Mouse (Mus musculus) forelimb bud, embryonic 11.5 days (tissue): ENCODE measurements around the gene Rbm20.

ENCODE experiments used
- DNase-seq: peaks from one replicate; pipeline ENCODE4 v3.0.0-alpha.2; 2012; ENCODE audit warnings: low read depth, low spot score

Rbm20 gene

DNA sequence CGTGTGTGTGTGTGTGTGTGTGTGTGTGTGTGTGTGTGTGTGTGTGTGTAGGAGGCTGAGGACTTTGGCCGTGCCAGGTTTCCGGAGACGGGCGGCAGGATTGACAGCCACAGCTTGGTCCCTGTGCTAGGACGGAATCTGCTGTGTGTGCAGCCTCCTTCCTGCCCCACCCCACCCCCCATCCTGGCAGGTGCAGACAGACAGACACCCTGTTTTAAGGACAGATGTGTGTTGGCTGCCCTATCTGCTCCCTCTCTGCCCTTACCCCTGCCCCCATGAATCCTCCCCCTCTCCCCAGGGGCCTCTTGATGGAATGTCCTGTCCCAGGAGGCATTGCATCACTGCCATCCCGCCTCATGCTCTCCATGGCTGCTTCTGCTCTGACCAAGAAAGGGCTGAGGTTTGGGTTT lies 77.3 kb downstream of the Rbm20 start:
- no peak for DNase-seq

DNA sequence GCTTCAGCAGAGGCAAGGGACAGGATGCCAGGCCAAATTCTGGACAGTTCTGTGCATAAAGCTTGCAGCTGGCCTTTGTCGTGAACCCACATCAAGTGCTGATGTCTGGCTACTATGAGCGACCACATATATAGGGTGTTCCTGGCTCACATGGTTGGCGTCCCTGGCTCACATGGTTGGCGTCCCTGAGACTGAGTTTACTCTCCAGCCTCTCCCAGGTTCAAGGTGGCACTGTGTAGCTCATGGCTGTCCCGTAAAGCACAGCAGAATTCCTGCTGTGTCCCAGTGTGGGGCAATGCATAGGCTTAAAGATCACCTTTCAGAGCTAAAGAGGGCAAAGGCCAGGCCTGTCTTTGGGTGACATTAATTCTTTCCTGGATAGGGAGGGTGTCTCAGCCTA lies 78.2 kb downstream of the Rbm20 start:
- no peak for DNase-seq

DNA sequence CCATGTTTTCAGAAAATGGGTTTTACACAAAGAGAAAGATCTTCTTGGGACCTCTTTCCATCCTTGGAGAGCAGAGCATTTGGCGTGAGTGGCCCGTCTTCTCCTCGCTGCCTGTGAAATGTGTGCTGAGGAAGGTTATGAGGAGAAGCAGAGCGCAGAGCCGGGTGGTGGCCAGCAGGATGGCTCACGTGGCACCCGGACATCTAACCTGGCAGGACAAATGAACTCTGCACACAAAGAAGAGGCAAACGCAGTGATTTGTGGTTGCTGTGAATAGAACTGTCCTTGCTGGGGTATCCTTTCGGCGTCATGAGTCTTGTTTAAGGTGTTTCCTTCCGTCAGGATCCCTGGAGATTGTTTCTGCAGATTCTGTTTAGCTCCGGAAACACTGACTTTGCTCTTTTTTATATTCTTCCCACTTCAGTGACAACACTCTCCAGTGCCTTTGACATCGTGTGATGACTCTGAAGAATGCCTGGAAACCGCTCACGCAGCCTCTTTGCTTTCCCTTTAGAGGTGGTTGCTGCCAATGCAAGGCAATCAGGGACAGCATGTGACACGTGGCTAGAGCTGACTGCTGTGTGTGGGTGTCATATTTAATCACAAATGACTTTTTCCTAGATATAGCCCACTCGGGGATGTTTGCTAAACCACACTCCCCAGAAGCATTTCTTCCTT lies 80.5 kb downstream of the Rbm20 start:
- DNase-seq: no peak

DNA sequence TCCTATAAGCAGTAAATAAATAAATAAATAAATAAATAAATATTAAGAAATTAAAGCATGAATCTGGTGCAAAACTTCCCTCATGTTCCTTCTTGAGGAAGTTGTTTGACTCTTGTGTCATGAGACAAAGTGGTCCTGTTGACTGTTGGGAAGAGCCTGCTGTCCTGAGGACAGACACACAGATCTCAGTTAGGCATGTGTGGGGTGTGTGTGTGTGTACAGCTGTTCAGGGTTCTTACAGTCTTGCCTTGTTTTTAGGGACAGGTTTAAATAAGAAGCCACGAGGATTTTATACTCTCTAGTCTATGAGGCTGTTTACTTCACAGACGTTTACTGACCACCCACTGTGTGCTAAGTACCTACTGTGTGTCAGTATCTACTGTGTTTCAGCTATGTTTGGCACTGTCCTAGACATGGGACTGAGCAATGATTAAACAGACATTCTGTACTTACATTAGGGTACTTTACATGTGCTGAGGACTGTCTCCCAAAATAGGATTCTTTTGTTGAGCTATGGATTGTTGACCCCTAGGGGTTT lies 81.8 kb downstream of the Rbm20 start:
- DNase-seq: no peak

DNA sequence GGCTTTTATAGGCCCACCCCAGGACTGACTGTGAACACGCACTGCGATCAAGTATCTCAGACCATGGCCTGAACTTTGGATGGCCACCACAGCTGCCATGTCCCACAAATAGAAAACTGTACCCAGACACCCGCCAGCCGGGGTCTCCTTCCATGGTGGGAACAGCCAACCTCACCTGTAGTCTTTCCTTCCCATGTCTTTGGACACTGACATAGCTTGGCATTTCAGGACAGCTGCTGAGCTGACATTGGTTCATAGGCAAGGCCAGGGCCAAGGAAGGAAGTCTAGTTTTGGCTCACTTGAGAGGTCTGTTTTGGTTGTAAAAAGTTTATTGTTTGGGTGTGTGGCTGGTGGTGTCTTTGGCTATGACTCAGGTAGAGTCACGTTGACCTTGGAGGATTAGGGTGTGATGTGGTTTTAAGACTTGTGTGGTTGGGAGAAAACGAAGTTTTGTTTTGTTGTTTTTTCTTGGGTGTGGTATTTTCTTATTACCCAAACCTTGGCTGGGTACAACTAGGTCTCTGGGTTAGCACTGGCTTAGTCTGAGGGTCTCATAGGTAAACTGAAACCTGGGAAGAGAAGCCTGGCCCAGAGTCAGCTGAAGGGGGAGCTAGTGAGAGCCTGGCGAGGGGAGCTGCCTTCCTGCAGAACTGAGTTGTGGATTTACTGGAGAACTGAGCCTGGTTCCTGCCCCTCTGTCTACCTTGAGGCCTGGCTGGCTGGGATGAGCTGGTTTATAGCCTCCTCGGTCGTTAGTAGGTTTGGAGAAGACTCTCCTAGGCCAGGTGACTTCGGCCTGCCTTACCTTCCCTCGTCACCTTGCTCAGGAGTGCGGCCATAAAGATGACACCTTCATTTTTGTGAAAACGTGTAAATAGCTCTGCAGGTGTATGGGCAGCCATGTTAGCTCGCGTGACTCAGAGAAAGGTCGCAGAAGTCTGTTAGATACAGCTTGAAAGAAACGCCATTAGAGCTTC lies 83.3 kb downstream of the Rbm20 start:
- no peak for DNase-seq

DNA sequence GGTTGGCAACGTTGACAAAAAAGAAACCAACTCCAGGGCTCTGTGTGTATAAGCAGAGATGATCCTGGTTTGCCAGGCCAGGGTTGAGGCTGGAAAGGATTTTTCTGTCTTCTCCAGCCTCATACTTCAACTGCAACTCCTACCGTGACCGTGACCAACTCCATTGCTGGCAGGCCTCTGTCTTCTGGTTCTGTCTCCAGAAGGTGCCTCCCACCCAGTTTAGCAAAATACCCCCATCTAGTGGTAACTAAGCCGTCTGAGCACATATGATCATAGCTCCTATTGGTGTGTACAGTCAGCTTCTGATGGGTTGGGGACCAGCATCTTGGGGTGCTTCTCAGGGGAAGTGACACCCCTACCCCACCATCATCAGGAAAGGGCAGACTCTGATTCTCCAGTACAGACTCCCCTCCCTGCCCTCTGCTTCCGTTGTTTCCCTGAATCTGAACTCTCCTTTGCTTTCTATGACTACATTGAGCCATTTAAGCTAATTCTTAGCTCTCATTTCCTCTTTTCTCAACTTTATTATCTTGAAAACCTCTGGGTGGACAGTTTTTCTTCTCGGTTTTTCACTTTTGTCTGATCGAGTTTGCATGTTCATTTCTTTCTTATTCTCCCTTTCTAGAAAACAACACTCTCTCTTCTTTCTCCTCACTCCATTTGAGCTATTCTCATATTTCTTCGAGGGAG lies 85.8 kb downstream of the Rbm20 start:
- DNase-seq: peak; percentile 39

DNA sequence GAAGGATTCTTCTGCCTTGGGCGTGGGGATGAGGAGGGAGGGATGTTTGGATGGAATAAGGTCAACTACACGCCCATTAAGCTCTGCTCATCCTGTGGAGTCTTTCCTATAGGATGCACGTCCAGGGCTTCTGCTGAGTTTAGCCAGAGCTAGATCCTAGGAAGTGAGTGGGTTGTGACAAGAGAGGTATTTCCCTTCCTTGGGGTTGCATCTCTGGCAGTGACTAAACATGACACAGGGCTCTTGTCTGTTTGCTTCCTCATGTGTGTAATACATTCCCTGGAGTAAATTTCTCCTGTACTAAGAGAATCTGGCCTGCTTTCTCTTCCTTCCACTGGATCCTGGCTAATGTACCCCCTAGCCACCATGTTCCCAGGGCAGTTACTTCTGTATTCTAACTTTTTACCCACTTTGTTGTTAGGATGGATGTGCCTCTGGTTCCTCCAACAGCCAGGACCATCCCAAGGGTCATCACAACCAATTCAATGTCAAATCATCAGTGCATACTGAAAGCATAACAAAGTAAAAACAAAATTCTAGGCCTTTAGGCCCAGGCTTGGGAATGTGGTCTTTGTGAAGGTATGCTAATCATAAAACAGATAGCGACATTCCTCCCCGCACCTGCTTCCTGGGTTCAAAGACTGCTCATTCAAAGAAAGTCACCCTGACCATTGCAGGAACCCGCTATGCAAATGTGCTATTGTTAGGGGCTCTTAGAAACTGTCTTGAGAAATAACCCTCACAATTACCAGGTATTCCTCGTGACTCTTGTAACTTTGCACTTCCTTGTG lies 87.8 kb downstream of the Rbm20 start:
- no peak for DNase-seq

DNA sequence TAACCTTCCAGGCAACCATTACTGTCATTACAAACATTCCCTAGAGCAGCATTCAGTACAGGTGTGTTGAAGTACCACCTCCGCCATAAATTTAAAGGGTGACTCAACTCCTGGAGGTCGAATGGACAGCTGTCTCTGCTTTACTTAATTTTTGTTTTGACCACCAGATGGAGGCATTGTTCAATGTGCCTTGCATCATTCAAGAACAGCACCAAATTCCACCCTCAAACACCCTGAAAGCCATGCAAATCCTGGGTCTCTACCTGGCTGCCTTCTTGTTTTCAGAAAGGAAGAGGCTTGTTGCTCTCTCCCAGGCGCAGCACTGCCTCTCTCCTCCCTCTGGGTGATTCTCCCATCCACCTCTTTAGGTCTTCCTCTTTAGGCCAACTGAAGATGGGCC lies 91.4 kb downstream of the Rbm20 start:
- peak; percentile 74 for DNase-seq

DNA sequence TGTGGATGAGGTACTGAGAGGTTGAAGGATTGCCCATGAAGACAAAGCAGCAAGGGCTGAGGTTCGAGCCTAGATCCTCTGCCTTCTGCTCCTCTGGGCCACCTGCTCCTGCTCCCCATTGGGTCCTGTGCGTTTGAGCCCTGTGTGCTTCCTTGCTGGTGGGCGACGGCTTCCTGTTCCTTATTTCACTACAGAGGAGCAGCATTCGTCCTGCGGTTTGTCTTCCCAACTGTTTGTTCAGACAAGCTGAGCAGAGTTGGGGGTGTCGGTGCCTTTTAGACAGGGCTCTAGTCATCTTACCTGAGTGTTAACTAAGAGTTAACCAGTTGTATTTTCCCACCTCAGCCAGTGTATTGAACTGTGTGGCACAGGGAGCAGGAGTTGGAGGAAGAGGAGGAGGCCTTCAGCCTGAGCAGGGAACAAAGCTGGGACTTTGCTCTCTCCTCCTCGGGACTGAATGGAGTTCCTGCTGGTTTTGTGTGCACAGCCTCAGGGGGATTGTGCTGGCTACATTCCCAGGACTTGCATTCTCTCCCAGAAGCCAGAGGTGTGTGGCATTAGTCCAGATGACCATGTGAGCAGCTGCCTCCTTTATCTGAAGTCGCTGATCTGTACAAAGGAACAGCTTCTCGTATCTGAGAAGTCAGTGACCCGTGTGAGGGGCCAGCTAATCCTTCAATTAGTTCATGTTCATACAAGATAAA lies 97.0 kb downstream of the Rbm20 start:
- DNase-seq: no peak

DNA sequence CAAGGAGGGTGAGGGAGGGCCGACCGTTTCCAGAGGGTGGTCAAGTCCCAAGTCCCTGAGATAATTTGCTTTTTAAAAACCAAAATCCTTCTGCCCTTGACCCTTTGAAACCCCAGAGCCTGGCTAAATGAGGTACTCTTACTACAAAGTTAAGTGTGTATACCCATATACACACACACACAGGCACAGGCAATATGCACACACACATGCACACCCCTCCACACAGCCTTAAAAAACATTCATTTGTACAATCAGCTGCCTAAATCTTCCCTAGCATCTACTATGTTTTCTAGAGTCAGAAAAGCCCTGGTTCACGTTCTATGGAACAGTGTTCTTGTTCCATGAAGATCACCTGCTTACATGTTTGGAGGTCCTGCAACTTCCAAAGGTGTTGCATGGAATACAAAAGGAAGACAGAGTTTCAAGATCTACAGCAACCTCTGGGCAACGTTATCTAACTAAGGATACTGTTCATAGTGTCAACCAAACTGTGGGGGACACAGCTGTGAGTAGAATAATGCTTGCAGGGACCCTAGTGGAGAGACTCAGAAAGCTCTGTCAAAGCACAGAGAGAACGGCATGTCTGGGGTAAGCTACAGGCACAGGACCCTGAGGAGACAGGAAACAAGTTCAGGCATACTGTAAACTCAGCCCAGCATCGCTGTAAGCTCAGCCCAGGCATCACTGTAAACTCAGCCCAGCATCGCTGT lies 97.7 kb downstream of the Rbm20 start:
- DNase-seq: no peak

DNA sequence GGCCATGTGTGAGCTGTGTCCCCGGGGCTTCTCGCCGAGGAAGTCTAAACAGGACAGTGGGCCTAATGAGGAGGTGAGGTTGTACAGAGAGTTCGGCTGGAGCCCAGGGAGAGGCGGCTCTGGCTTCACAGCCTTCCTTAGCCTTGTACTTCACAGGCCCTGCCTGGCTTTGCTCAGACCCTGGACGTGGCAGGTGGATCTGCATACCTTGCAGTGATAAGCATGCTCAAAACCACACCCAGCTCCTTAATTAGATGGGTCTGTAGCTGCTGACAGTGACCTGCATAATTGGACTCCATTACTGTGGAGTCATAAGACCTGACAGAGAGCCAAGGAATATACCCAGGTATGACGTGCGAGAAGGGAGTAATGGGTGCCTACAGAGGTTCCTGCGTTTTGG lies 102.3 kb downstream of the Rbm20 start:
- DNase-seq: no peak

DNA sequence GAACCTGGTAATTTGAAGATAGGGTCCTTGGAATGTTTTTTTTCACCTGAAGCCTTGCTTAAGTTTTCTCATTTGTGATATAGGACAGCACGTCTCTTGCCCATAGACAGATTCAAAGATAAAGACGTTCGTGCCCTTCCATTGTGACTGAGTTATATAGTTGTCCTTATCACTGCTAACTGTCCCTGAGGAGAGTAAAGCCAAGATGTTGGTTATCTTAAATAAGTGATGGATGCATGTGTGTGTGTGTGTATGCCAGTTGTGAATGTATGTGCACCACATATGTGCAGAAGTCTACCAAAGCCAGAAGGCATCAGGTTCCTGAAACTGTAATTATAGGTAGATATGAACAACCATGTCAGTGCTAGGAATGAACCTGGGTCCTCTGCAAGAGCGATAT lies 102.7 kb downstream of the Rbm20 start:
- DNase-seq: no peak

DNA sequence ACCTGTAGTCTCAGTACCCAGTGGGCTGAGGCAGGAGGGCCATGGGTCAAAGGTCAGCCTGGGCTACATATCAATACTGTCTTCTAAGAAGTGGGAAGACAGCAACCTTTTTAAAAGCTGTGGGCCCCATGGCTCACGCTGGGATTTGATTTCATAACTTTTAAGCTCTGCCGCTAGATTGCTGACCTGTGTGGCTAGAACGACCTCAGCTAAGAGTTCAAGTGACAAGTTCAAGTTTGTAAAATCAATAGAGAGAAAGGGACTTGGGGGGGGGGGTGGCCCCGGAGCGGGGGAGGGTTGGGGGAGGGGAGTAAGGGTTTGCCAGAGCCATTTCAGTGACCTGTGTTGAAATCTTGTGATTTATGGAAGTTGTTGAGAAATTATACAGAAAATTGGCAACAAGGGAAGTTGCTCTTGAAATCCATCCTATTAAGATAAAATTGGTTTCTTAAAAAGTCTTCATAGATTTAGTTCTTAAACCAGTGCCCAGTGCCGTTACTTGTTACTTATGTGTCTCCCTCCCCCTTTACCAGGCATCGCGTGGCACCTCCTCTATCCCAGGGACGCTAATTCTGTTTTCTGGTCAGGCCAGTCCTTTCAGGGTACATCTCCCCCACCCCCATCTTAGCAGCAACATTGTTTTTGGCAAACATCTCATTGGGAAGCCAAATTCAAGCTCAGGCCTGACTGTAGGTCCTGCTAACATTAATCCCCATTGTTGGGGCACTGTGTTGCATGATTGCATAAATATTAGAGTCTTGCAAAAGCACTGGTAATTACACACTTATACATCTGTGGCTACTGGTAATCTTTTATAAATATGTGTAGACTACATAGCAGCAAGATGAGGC lies 103.9 kb downstream of the Rbm20 start:
- no peak for DNase-seq

DNA sequence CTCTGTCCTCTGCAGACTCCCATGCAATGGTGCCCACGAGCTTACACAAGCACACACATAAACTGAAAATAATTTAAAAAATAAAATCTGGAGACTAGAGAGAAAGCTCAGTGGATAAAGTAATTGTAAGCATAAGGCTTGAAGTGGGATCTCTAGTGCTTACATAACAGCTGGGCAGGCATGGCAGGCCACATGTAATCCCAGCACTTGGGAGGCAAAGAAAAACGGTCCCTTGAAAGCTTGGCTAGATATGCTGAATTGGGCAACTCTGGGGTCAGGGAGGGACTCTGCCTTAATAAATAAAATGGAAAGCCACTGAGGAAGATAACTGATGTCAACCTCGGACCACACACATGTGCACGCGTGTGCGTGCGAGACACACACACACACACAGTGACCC lies 104.7 kb downstream of the Rbm20 start:
- DNase-seq: no peak

DNA sequence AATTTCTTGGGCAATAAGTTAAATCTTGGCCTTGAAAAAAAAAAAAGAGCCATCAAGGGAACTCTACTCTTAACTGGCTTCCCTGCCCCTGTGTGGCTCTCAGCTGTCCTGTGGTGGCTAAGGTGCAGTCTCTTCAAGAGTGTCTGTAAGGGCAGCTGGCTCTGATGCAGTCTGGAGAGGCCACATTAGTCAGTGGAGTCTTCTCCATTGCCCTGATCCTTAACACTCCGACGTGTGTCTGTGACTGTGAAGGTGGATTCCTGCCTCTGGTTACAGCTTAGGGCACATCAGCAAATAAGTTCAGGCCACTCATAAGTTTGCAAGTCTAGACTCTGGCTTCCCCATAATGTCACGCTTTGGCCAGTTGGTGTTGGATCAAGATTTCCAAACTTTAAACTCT lies 108.2 kb downstream of the Rbm20 start:
- DNase-seq: no peak

DNA sequence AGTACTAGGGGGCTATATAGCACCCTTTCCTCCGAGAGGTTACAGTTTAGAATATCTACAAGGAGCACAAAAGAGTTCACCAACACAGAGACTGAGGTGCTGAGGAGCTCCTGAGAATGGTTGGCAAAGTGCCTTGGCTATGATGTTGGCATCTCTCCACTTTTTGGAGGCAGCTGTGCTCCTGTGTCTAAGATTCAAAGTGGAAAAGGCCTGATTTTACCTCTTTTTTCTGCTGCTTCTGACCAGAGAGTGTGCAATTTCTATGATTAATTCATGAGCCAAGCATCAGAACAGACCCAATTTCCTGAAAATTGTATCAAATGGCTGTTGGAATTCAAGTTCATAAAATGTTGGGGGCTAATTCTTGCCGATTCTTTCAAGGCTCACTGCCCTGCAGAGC lies 109.1 kb downstream of the Rbm20 start:
- DNase-seq: no peak

DNA sequence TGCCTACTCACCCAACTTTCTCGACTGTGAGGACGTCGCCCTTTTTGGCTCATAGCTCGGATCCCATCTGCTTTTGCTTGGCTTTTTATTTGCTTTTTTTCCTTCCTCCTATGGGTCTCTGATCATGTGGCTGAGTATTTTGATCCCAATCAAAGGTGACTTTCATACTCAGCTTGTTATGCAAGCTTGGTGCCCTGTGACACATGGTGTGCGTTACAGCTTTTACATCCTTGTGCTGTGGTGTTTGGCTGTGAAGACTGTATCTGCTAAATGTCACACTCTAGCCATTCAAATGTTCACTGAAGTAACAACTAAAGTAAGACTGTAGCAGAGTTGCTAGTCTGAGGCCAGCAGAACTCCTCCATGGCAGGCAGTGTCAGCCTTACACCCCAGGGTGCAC lies 109.7 kb downstream of the Rbm20 start:
- peak; percentile 40 for DNase-seq

DNA sequence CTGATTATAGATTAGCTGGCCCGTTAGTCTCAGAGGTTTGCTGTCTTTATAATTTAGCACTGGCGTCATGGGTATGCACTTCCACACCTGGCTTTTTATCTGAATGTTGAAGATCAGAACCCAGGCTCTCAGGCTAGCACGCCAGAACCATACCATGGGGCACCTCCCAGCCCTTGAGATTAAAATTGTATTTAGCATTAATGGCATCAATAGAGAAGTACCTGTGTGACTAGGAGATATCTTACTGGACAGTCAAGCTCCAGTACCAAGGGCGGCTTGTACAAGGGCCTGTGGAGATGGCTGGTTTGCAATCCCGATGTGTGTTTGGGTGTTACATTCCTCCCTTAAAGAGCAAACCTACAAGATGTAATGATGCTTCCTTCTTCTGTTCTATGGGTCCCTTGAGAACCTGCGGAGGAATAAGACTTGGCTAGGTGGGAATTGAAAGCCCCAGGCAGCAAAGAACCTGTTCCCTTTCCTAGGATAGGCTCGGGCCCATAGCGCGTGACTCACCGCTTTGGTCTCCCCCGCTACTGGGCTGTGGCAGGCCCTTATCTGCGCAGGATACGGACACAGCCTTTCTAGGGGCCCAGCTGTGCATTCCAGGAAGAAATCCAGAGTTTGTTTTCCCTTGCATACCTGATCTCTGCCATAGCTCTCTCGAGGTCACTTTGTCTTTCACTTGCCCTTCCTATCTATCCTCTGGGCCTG lies 111.7 kb downstream of the Rbm20 start:
- DNase-seq: no peak
